Mouse (Mus musculus): Measurements from ENCODE around the gene Spag9. TPM values are rescaled to one million over a fixed set of nuclear protein-coding genes. Genes with fewer than 3 reads are reported as not detected.

Gene Spag9
- total RNA-seq, 2 experiments from 2014 or later = 44.9 to 65.2 TPM

Other genes starting within 250 kb of the Spag9 start
- 18.0 and 18.4 TPM in 2 replicates for gene Utp18, start 110.3 kb upstream of the Spag9 start, total RNA-seq (2015)
- gene Utp18, start 110.3 kb upstream of the Spag9 start, total RNA-seq (2017) = 21.2 and 31.0 TPM in 2 replicates
- 37.2 and 48.3 TPM in 2 replicates for gene Mbtd1, start 110.2 kb upstream of the Spag9 start, total RNA-seq (2015)
- gene Mbtd1, start 110.2 kb upstream of the Spag9 start, total RNA-seq (2017) = 25.4 and 37.9 TPM in 2 replicates
- gene Nme2, start 39.8 kb upstream of the Spag9 start, total RNA-seq (2015) = 290 and 330 TPM in 2 replicates
- 148 and 149 TPM in 2 replicates for gene Nme2, start 39.8 kb upstream of the Spag9 start, total RNA-seq (2017)
- 16.0 and 55.5 TPM in 2 replicates for gene Gm20390, start 27.8 kb upstream of the Spag9 start, total RNA-seq (2015)
- gene Gm20390, start 27.8 kb upstream of the Spag9 start, total RNA-seq (2017) = not detected in 2 replicates
- gene Nme1, start 27.6 kb upstream of the Spag9 start, total RNA-seq (2015) = 53.5 and 71.1 TPM in 2 replicates
- 62.1 and 71.2 TPM in 2 replicates for gene Nme1, start 27.6 kb upstream of the Spag9 start, total RNA-seq (2017)
- gene Tob1, start 215.4 kb downstream of the Spag9 start, total RNA-seq (2015) = 15.5 and 17.8 TPM in 2 replicates
- gene Tob1, start 215.4 kb downstream of the Spag9 start, total RNA-seq (2017) = 13.5 and 19.3 TPM in 2 replicates
- not detected in 2 replicates for gene Wfikkn2, start 249.9 kb downstream of the Spag9 start, total RNA-seq (2015)
- not detected in 2 replicates for gene Wfikkn2, start 249.9 kb downstream of the Spag9 start, total RNA-seq (2017)

Measured in megakaryocyte, adult 5-6 weeks (primary cell).